Mouse (Mus musculus) retina, postnatal 7 days (tissue): ENCODE measurements around the gene Nup43.
"Not testable (repeated sequence)": the region's sequence is repeated elsewhere in the genome, so short reads cannot be mapped to it uniquely, and the experiment has no call there.

ENCODE experiments used
- DNase-seq: peaks from one replicate; pipeline ENCODE4 v3.0.0-alpha.2; 2012; ENCODE audit warnings: low read depth, low spot score

Gene Nup43

GRCm38 (mm10) chr10:7667342-7667802 lies at the start of gene Nup43:
TSS of gene Nup43 (plus strand) at chr10:7667503.
- peak; percentile 91 for DNase-seq

GRCm38 (mm10) chr10:7617556-7617955 lies 49.7 kb upstream of the Nup43 start:
- not testable (repeated sequence) for DNase-seq

GRCm38 (mm10) chr10:7619821-7620241 lies 47.5 kb upstream of the Nup43 start:
- no peak for DNase-seq

GRCm38 (mm10) chr10:7620723-7621122 lies 46.6 kb upstream of the Nup43 start:
- DNase-seq = no peak

- no peak for DNase-seq
These were observed 44.9 kb upstream of the Nup43 start for GRCm38 (mm10) chr10:7622378-7622777.

GRCm38 (mm10) chr10:7623861-7624518 lies 43.3 kb upstream of the Nup43 start:
- no peak for DNase-seq

- no peak for DNase-seq
These were observed 38.2 kb upstream of the Nup43 start for GRCm38 (mm10) chr10:7629092-7629491.

GRCm38 (mm10) chr10:7630286-7630685 lies 37.0 kb upstream of the Nup43 start:
- no peak for DNase-seq

- no peak for DNase-seq
These were observed 36.2 kb upstream of the Nup43 start for GRCm38 (mm10) chr10:7630951-7631720.

GRCm38 (mm10) chr10:7640366-7640765 lies 26.9 kb upstream of the Nup43 start:
- DNase-seq = no peak

- no peak for DNase-seq
These were observed 21.4 kb upstream of the Nup43 start for GRCm38 (mm10) chr10:7645911-7646310.

GRCm38 (mm10) chr10:7649059-7649458 lies 18.2 kb upstream of the Nup43 start:
- DNase-seq = no peak

GRCm38 (mm10) chr10:7651057-7651456 lies 16.2 kb upstream of the Nup43 start:
- no peak for DNase-seq

- DNase-seq = no peak
These were observed 4.7 kb upstream of the Nup43 start for GRCm38 (mm10) chr10:7662471-7663141.

- DNase-seq = peak; percentile 88
These were observed 3.9 kb upstream of the Nup43 start for GRCm38 (mm10) chr10:7663159-7664026.

- DNase-seq = no peak
These were observed 3.2 kb upstream of the Nup43 start for GRCm38 (mm10) chr10:7664027-7664526.

GRCm38 (mm10) chr10:7664889-7665288 lies 2.4 kb upstream of the Nup43 start:
- DNase-seq = no peak

GRCm38 (mm10) chr10:7673673-7674072 lies 6.4 kb downstream of the Nup43 start:
- peak; percentile 11 for DNase-seq

GRCm38 (mm10) chr10:7680731-7681301 lies 13.5 kb downstream of the Nup43 start, which contains the start of the genes Pcmt1 and Lats1:
TSS of gene Pcmt1 (minus strand) at chr10:7681136.
TSS of gene Lats1 (plus strand) at chr10:7681214.
- peak; percentile 77 for DNase-seq

GRCm38 (mm10) chr10:7681343-7682025 lies 14.2 kb downstream of the Nup43 start:
- peak; percentile 37 for DNase-seq
